Comparison of ENCODE assay signal across 12 mouse cellular contexts in genomic region chr8:47750096-47750495, GRCm38 (mm10). TPM values are rescaled to one million over a fixed set of nuclear protein-coding genes. Genes with fewer than 3 reads are reported as not detected.
DNase-seq lines count a peak whose midpoint lies in the region; ATAC-seq and TF ChIP-seq lines count a peak whose summit lies in the region.
"Had no signal": no experiment of that assay in that cellular context is flagged by ENCODE, and none has a peak within 500 bp of the region (broad histone marks: within the 10 kb centered on the region; RNA-seq: fewer than 3 reads in every experiment).

No protein-coding gene starts in this region.

- no peak for DNase-seq in heart, adult 2 months
- DNase-seq in heart, adult 8-10 months (ENCODE audit: low spot score) = no peak
- DNase-seq in neural tube, embryonic 11.5 days (ENCODE audit: low spot score) = peak; percentile 28
- peak; percentile 43 for DNase-seq in stomach, postnatal 0 days (ENCODE audit: low spot score)
- DNase-seq in left cerebral cortex, adult 18-20 months (ENCODE audit: low spot score in 2 of 2) = no peak
- DNase-seq in thymus, postnatal 25 days = no peak
- DNase-seq: cerebellum, adult 9-10 months; midbrain, embryonic 14.5 days had no signal

- intact Hi-C loops in heart, adult 2 months (cut with DNase I) = no loop called here

- H3K9ac ChIP-seq in heart, adult 2 months (ENCODE audit: low read depth, low read length) = no peak overlapping the region
- no peak overlapping the region for H3K9ac ChIP-seq in neural tube, embryonic 11.5 days (ENCODE audit: low read length)
- no peak overlapping the region for H3K9ac ChIP-seq in neural tube, embryonic 15.5 days (replicated peaks)
- H3K9ac ChIP-seq in stomach, postnatal 0 days (ENCODE audit: low read length) = no peak overlapping the region
- H3K9ac ChIP-seq: forebrain, embryonic 12.5 days had no signal

- no peaks in the 10 kb centered on the region for H3K4me1 ChIP-seq in heart, adult 2 months (ENCODE audit: control insufficient read depth, insufficient read depth, low read length)
- no peaks in the 10 kb centered on the region for H3K4me1 ChIP-seq in neural tube, embryonic 11.5 days (ENCODE audit: control insufficient read depth, insufficient read depth, low read length)
- no peaks in the 10 kb centered on the region for H3K4me1 ChIP-seq in neural tube, embryonic 15.5 days
- no peaks in the 10 kb centered on the region for H3K4me1 ChIP-seq in stomach, postnatal 0 days (replicated peaks; ENCODE audit: control insufficient read depth, insufficient read depth)
- H3K4me1 ChIP-seq: forebrain, embryonic 12.5 days had no signal

- H3K4me3 ChIP-seq in heart, adult 2 months = no peak overlapping the region
- no peak overlapping the region for H3K4me3 ChIP-seq in neural tube, embryonic 11.5 days (ENCODE audit: low read depth, low read length)
- H3K4me3 ChIP-seq in neural tube, embryonic 15.5 days (replicated peaks) = no peak overlapping the region
- no peak overlapping the region for H3K4me3 ChIP-seq in stomach, postnatal 0 days (ENCODE audit: low read depth, low read length)
- H3K4me3 ChIP-seq: forebrain, embryonic 12.5 days had no signal

- no peaks in the 10 kb centered on the region for H3K9me3 ChIP-seq in neural tube, embryonic 11.5 days (ENCODE audit: control insufficient read depth, low read length)
- H3K9me3 ChIP-seq in neural tube, embryonic 15.5 days (replicated peaks) = no peaks in the 10 kb centered on the region
- H3K9me3 ChIP-seq in stomach, postnatal 0 days (ENCODE audit: control insufficient read depth, low read length) = no peaks in the 10 kb centered on the region
- H3K9me3 ChIP-seq: forebrain, embryonic 12.5 days had no signal

- H3K36me3 ChIP-seq in heart, adult 2 months (ENCODE audit: control insufficient read depth, insufficient read depth, low read length) = no peaks in the 10 kb centered on the region
- no peaks in the 10 kb centered on the region for H3K36me3 ChIP-seq in neural tube, embryonic 11.5 days (ENCODE audit: control insufficient read depth, insufficient read depth, low read length)
- H3K36me3 ChIP-seq in neural tube, embryonic 15.5 days = no peaks in the 10 kb centered on the region
- no peaks in the 10 kb centered on the region for H3K36me3 ChIP-seq in stomach, postnatal 0 days (ENCODE audit: control insufficient read depth, insufficient read depth, low read length)
- H3K36me3 ChIP-seq: forebrain, embryonic 12.5 days had no signal

- WGBS in heart, adult 2 months = 42% methylated on average over 14 of the region's 14 CpGs
- 45% methylated on average over 14 of the region's 14 CpGs for WGBS in neural tube, embryonic 11.5 days
- 51% methylated on average over 14 of the region's 14 CpGs for WGBS in neural tube, embryonic 15.5 days
- WGBS in stomach, postnatal 0 days = 55% methylated on average over 14 of the region's 14 CpGs

- H3K27me3 ChIP-seq in heart, adult 2 months (ENCODE audit: control insufficient read depth, insufficient read depth, low read length) = no peaks in the 10 kb centered on the region
- H3K27me3 ChIP-seq in neural tube, embryonic 11.5 days (ENCODE audit: control insufficient read depth, insufficient read depth, low read length) = no peaks in the 10 kb centered on the region
- H3K27me3 ChIP-seq in neural tube, embryonic 15.5 days (replicated peaks) = no peaks in the 10 kb centered on the region
- no peaks in the 10 kb centered on the region for H3K27me3 ChIP-seq in stomach, postnatal 0 days (ENCODE audit: control insufficient read depth, insufficient read depth, low read length)
- H3K27me3 ChIP-seq: forebrain, embryonic 12.5 days had no signal

- TF ChIP-seq CTCF in heart, adult 2 months (IDR thresholded peaks at IDR 0.05) = peak; percentile 45
- peak; percentile 61 for TF ChIP-seq CTCF in stomach, postnatal 0 days (IDR thresholded peaks at IDR 0.05; ENCODE audit: low read depth)

- ATAC-seq in neural tube, embryonic 11.5 days (ENCODE audit: insufficient read depth, low FRiP score, low TSS enrichment) = no peak
- no peak for ATAC-seq in neural tube, embryonic 15.5 days (ENCODE audit: low FRiP score)
- ATAC-seq in granulocyte monocyte progenitor cell, adult 5-6 weeks (replicated peaks; ENCODE audit: poor library complexity, severe bottlenecking) = peak; percentile 52
- ATAC-seq in stomach, postnatal 0 days (ENCODE audit: low FRiP score, low TSS enrichment) = no peak
- ATAC-seq: intestine, embryonic 16.5 days had no signal

- no peak for TF ChIP-seq POLR2A in heart, adult 2 months (IDR thresholded peaks at IDR 0.05; ENCODE audit: insufficient read depth, low read depth, low read length)

- no peak for TF ChIP-seq EP300 in heart, adult 2 months (IDR thresholded peaks at IDR 0.05; ENCODE audit: insufficient read depth, low read depth, low read length)
- no peak for TF ChIP-seq EP300 in stomach, postnatal 0 days (optimal IDR thresholded peaks at IDR 0.05)

- no peaks in the 10 kb centered on the region for H3K79me2 ChIP-seq in heart, adult 2 months (replicated peaks; ENCODE audit: control insufficient read depth, insufficient read depth, low read length)

- H3K27ac ChIP-seq in heart, adult 2 months = no peak overlapping the region
- H3K27ac ChIP-seq in neural tube, embryonic 11.5 days (ENCODE audit: low read depth, low read length) = no peak overlapping the region
- H3K27ac ChIP-seq in neural tube, embryonic 15.5 days (replicated peaks) = no peak overlapping the region
- no peak overlapping the region for H3K27ac ChIP-seq in stomach, postnatal 0 days (replicated peaks)
- H3K27ac ChIP-seq: forebrain, embryonic 12.5 days had no signal

- no peak overlapping the region for H3K4me2 ChIP-seq in neural tube, embryonic 11.5 days (ENCODE audit: low read depth)
- H3K4me2 ChIP-seq in neural tube, embryonic 15.5 days = no peak overlapping the region
- H3K4me2 ChIP-seq in stomach, postnatal 0 days (replicated peaks; ENCODE audit: low read depth) = no peak overlapping the region
- H3K4me2 ChIP-seq: forebrain, embryonic 12.5 days had no signal

RNA-seq across cellular contexts. Expression of gene Cdkn2aip, which starts 36.4 kb away (rescaled TPM):
- total RNA-seq in heart, adult 2 months (2021) = 1 to 10 TPM; 7.9 to 8.5 TPM
- 3.2 and 3.9 TPM in 2 replicates for polyA plus RNA-seq in heart, adult 2 months (2012; rRNA removed)
- total RNA-seq in heart, adult 8-10 months (2022) = 1 to 10 TPM; 7.8 to 8.7 (median 8.6) TPM
- 42.6 and 43.6 TPM in 2 replicates for polyA plus RNA-seq in neural tube, embryonic 11.5 days (2014; fragmentation: Nextera tagmentation; extraction: Ambion mirVana)
- polyA plus RNA-seq in neural tube, embryonic 15.5 days (2015; fragmentation: Nextera tagmentation; extraction: Ambion mirVana) = 26.9 and 27.4 TPM in 2 replicates
- total RNA-seq in granulocyte monocyte progenitor cell, adult 5-6 weeks (2014; fragmentation: Nextera tagmentation) = 13.2 and 13.9 TPM in 2 replicates
- 19.7 and 26.5 TPM in 2 replicates for total RNA-seq in granulocyte monocyte progenitor cell, adult 5-6 weeks (2017)
- 13.0 and 13.1 TPM in 2 replicates for polyA plus RNA-seq in stomach, postnatal 0 days (2015; fragmentation: Nextera tagmentation; extraction: Ambion mirVana)
- 10 to 100 TPM; 18.5 to 20.8 TPM for total RNA-seq in left cerebral cortex, adult 18-20 months (2021)

Comparison
In these comparisons a context has a peak if more than half of its experiments do, and no peak if none do; other contexts are left out.
1. DNase-seq: peak in neural tube, embryonic 11.5 days (single experiment) and stomach, postnatal 0 days (single experiment); none in heart, adult 2 months (0 of 2), heart, adult 8-10 months (single experiment), left cerebral cortex, adult 18-20 months (0 of 2) and thymus, postnatal 25 days (single experiment).